Mouse (Mus musculus) neural tube, embryonic 14.5 days (tissue): Measurements from ENCODE around the gene Abhd12. TPM values are rescaled to one million over a fixed set of nuclear protein-coding genes. Genes with fewer than 3 reads are reported as not detected.

Experiments used
- ATAC-seq: fragments of 200-750 bp; cut with Nextera tagmentation; 2 replicates; pipeline ENCODE4 v1.8.0; 2017; ENCODE audit warnings: low read depth, mild to moderate bottlenecking, moderate TSS enrichment, moderate library complexity
- H3K27ac ChIP-seq: fragments of 300-500 bp; sonication (generic); 2 replicates; pipeline ENCODE4 v1.5.1; 2014; ENCODE audit warnings: low read depth, mild to moderate bottlenecking, control low read depth, low read length, moderate library complexity, mixed read lengths
- H3K27me3 ChIP-seq: fragments of 300-500 bp; sonication (generic); 2 replicates; pipeline ENCODE4 v1.6.1; 2014; ENCODE audit warnings: low read length; ENCODE audit not compliant: control insufficient read depth, insufficient read depth
- H3K36me3 ChIP-seq: fragments of 300-500 bp; sonication (generic); 2 replicates; pipeline ENCODE4 v1.6.1; 2014; ENCODE audit warnings: low read length, mixed read lengths; ENCODE audit not compliant: control insufficient read depth, insufficient read depth
- H3K4me1 ChIP-seq: fragments of 300-500 bp; sonication (generic); 2 replicates; pipeline ENCODE4 v1.6.1; 2014; ENCODE audit warnings: low read length; ENCODE audit not compliant: control insufficient read depth, insufficient read depth
- H3K4me2 ChIP-seq: fragments of 300-500 bp; sonication (generic); 2 replicates; pipeline ENCODE4 v1.6.1; 2014; ENCODE audit warnings: mild to moderate bottlenecking, low read depth, low read length, control low read depth
- H3K4me3 ChIP-seq: fragments of 300-500 bp; sonication (generic); 2 replicates; pipeline ENCODE4 v1.5.1; 2014; ENCODE audit warnings: low read depth, low read length, control low read depth, mixed read lengths
- H3K9ac ChIP-seq: fragments of 300-500 bp; sonication (generic); replicated peaks from 2 replicates; pipeline ENCODE4 v1.6.1; 2014; ENCODE audit warnings: low read depth, mild to moderate bottlenecking, control low read depth, low read length, mixed read lengths
- H3K9me3 ChIP-seq: fragments of 300-500 bp; sonication (generic); 2 replicates; pipeline ENCODE4 v1.6.1; 2016; ENCODE audit warnings: low read length; ENCODE audit not compliant: control insufficient read depth
- WGBS: fragments of 180-500 bp; shearing (Covaris S2); extraction: QIAGEN DNeasy Blood & Tissue Kit; methylation state at CpG from one replicate; pipeline ENCODE4 v1.1.7; 2014; 5-methylcytosine and 5-hydroxymethylcytosine counted together
- polyA plus RNA-seq: library from polyadenylated mRNA; unstranded; fragments of >200 nt; fragmentation: Nextera tagmentation; extraction: Ambion mirVana; gene quantifications from 2 replicates; pipeline ENCODE4 v1.2.1, GENCODE M21; 2014

Gene Abhd12
- polyA plus RNA-seq, 1 experiment from 2014 or later: 135 TPM

DNA sequence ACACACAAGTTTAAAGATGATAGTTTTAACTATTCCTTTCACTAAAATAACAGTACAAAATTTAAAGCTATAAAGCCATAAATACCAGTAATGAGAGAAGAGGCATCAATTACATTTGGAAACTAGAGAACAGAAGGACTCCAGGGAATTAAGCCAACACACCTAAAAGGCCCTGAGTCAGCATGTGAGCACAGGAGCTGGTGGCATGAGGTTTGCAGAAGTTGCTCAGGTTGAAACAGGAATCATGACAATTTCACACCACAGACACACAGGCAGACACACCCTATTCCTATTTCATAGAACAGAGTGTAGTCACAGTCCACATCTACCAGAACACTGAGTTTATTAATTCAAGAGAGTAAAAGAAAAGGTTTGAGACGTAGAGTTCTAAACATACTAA is 30.0 kb downstream of the Abhd12 start:
- 91% methylated on average over 1 of the region's 1 CpGs for WGBS
- no peak overlapping the region for H3K4me3 ChIP-seq

DNA sequence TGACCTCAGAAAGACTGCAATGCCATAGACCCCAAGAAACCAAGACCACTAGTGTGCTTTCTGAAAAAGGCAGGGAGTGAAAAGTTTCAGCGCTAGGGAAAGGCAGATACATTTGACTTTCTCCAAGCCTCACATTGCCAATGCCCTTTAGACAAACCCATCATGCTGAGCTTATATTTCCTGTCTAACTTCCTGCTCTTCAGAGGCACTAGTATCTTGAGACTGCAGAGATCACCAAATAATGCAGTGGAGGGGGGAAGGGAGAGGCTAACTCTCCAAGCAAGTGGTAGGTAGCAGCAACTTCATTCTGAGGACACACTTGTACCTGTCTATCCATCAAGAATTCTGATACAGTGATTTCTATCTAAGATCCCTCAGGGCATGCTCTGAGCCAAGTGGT is 35.1 kb downstream of the Abhd12 start:
- 97% methylated on average over 1 of the region's 1 CpGs for WGBS
- H3K27me3 ChIP-seq: no peaks in the 10 kb centered on the region
- no peaks in the 10 kb centered on the region for H3K36me3 ChIP-seq
- no peaks in the 10 kb centered on the region for H3K9me3 ChIP-seq
- H3K4me2 ChIP-seq: no peak overlapping the region
- no peak overlapping the region for H3K9ac ChIP-seq
- no peak for ATAC-seq
- no peak overlapping the region for H3K27ac ChIP-seq
- no peaks in the 10 kb centered on the region for H3K4me1 ChIP-seq
- H3K4me3 ChIP-seq: no peak overlapping the region

More for the DNA sequence above, 30.0 kb downstream of the Abhd12 start:
- Histone ChIP-seq H3K27ac (no peak overlapping the region), H3K4me1 (no peaks in the 10 kb centered on the region), H3K27me3 (no peaks in the 10 kb centered on the region), H3K9me3 (no peaks in the 10 kb centered on the region), H3K36me3 (no peaks in the 10 kb centered on the region), H3K4me2 (no peak overlapping the region), H3K9ac (no peak overlapping the region)
- ATAC-seq: no peak

DNA sequence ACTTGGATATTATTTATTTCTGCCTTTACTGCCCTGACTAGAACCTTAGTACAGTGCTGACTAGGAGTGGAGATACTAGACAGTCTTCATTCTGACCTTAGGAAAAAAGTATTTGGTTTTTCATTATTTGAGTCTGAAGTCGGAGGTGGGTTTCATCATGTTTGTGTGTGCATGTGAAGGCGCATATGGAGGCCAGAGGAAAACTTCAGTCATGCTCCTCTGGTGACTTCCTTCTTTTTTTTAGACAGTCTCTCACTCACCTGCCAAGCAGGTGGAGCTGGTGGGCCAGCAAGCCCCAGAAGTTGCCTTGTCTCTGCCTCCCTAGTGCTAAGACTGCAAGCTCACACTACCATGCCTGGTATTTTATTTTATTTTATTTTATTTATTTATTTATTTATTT is 37.5 kb downstream of the Abhd12 start:
- WGBS: 92% methylated on average over 2 of the region's 2 CpGs
- no peaks in the 10 kb centered on the region for H3K27me3 ChIP-seq
- H3K36me3 ChIP-seq: no peaks in the 10 kb centered on the region
- no peak for ATAC-seq
- H3K4me2 ChIP-seq: no peak overlapping the region
- no peak overlapping the region for H3K9ac ChIP-seq
- H3K9me3 ChIP-seq: no peaks in the 10 kb centered on the region
- H3K4me1 ChIP-seq: no peaks in the 10 kb centered on the region
- H3K4me3 ChIP-seq: no peak overlapping the region
- H3K27ac ChIP-seq: no peak overlapping the region

DNA sequence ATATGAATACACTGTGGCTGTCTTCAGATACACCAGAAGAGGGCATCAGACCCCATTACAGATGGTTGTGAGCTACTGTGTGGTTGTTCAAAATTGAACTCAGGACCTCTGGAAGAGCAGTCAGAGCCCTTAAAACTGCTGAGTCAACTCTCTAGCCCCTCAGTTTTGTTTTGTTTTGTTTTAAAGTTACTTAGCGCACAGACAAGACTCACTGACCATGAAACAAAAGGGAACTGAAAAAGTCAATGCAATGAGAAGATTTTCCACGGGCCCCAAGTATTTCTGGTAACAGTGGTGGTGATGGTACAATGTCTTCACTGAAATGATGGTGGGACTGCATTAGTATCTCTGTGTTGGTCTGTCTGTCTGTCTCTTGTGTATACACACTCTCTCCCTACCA is 43.4 kb downstream of the Abhd12 start:
- WGBS: 93% methylated on average over 2 of the region's 2 CpGs
- Histone ChIP-seq H3K4me2 (no peak overlapping the region), H3K4me3 (no peak overlapping the region), H3K9me3 (no peaks in the 10 kb centered on the region), H3K27me3 (no peaks in the 10 kb centered on the region), H3K27ac (no peak overlapping the region), H3K36me3 (no peaks in the 10 kb centered on the region), H3K9ac (no peak overlapping the region), H3K4me1 (no peaks in the 10 kb centered on the region)
- no peak for ATAC-seq

DNA sequence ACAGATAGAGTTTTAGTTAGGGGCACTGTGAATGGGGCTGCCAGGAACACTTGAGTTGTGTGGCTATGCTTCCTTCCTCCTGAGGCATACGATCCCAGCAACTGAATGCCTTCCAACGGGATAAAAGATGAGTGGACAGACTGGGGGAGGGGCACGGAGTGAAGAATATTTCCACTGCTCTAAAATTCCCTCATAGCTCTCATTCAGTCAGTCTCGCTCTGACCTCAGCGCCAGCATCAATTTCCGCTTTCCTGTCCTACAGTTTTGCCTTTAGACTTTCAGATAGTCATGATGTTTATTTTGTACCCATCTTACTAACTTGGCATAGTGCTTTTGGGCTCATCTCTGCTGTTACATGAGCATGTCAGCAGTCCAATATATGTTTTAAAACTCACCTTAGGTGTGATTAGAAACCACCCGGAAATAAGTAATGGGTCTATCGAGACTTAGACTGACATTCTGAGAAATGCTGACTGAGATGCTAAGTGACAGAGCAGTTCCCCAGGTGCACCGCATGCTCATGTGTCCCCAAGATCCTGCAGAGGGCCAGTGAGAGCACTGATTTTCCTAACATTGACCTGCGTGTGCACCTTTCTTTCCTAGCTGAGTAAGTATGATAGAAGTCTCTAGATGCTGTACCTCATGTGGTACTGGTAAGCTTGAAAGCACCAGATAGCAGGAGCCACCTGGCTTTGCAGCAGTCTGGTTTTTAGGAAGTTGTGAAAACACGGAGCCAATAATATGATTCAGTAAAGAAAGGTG is 44.7 kb downstream of the Abhd12 start:
- Histone ChIP-seq H3K4me2 (no peak overlapping the region), H3K9ac (no peak overlapping the region), H3K9me3 (no peaks in the 10 kb centered on the region), H3K27ac (no peak overlapping the region), H3K4me1 (no peaks in the 10 kb centered on the region), H3K36me3 (no peaks in the 10 kb centered on the region), H3K27me3 (no peaks in the 10 kb centered on the region), H3K4me3 (no peak overlapping the region)
- ATAC-seq: no peak
- 80% methylated on average over 11 of the region's 11 CpGs for WGBS

DNA sequence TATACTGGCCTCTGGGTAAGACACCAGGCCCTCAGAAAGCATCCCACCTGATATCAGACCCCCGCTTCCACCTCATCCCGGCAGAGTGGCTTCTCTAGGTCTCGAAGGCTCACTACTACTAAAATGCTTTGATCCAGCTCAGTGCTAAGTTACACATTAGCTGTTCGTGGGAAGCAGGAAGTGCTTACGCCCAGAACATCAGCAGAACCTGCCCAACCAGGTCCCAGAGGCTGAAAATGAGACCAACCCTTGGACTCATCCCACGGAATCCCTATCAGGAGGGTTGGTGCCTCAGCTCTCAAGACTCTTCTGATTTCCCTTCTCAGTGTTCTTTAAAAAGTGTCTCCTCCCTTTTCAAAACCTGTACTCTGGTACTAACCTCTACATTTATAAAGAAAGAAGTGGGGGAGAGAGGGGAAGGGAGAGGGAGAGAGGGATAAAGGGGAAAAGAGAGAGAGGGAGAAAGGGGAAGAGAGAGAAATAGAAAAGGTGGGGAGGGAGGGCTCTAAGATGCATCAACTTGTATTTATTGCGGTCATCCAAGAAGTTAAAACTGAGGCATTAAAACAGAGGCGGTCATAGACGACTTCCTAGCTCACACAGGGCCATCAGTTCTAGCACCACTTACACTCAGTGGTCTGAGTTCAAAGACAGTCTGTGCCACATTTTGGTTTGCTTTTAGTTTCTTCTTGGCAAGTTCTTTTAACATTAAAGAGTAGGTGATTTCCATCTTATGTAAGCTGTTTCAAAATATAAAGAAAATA is 45.6 kb downstream of the Abhd12 start:
- H3K36me3 ChIP-seq: no peaks in the 10 kb centered on the region
- H3K4me1 ChIP-seq: no peaks in the 10 kb centered on the region
- ATAC-seq: no peak
- H3K9me3 ChIP-seq: no peaks in the 10 kb centered on the region
- no peak overlapping the region for H3K9ac ChIP-seq
- no peak overlapping the region for H3K4me3 ChIP-seq
- 87% methylated on average over 9 of the region's 9 CpGs for WGBS
- H3K4me2 ChIP-seq: no peak overlapping the region
- H3K27ac ChIP-seq: no peak overlapping the region
- no peaks in the 10 kb centered on the region for H3K27me3 ChIP-seq

DNA sequence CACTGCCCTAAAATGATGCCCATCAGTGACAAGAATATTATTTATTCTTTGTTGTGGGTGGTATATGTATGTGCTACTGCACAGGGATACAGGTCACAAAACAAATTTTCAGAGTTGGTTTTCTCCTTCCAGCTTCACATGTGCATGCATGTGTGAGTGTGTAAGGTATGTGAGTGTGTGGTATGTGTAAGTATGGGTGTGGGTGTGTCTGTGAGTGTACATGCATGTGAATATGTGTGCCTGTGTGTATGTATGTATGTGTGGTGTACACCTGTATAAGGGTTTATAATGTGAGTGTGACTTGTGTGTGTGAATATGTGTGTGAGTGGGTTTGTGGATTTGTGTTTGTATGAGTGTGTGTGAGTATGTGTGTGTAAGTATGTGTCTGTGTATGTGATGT is 49.4 kb downstream of the Abhd12 start:
- Histone ChIP-seq H3K4me2 (no peak overlapping the region), H3K36me3 (no peaks in the 10 kb centered on the region), H3K9ac (no peak overlapping the region), H3K9me3 (no peaks in the 10 kb centered on the region), H3K27me3 (no peaks in the 10 kb centered on the region), H3K27ac (no peak overlapping the region), H3K4me1 (no peaks in the 10 kb centered on the region), H3K4me3 (no peak overlapping the region)
- no peak for ATAC-seq

DNA sequence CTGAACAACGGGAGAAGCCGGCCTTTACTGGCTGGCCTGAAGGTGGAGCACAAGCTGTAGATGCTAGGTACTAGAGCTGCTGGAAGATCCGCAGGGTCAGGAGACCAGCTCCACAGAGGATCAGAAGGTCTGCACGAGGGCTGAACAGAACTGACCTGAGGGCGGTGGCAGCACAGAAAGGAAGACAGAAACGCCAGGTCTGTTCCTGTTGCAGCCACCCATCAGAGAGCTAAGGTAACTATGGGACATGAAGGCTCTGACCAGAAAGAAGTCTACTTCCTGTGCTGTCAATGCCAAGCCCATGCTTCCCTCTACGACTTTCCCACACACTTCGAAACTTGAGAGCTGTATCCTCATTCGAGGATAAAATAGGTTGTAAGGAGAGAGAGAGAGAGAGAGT is 53.3 kb downstream of the Abhd12 start:
- WGBS: 87% methylated on average over 9 of the region's 9 CpGs
- no peak overlapping the region for H3K4me2 ChIP-seq
- no peaks in the 10 kb centered on the region for H3K27me3 ChIP-seq
- H3K4me1 ChIP-seq: no peaks in the 10 kb centered on the region; the same call in 1 of the 2 replicates
- H3K9me3 ChIP-seq: no peaks in the 10 kb centered on the region
- no peaks in the 10 kb centered on the region for H3K36me3 ChIP-seq
- H3K27ac ChIP-seq: no peak overlapping the region
- no peak overlapping the region for H3K4me3 ChIP-seq
- no peak for ATAC-seq
- no peak overlapping the region for H3K9ac ChIP-seq

DNA sequence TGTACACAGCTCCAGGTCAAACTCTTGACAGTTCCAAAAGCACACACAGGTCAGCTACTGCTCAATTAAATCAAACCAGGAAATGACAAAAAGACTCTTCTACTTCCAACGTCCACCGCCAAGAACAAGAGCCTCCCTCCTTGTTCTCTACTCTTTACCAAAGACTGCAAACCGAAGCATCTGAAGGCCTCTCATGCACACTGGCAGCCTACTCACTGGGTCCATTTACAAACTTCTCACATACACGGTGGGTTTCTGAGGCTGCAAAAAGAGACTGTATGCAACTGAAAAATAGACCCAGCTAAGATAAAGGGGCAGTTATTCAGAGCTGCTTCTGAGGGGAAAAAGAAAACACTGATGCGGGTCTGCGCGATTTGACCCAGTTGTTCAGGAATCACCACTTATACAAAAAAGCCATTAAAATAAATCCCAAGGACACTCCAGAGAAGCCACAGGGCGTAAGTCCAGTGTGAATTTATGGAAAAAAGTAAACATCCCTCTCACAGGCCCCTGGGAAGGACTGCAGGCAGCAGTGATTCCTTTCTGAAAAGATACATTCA is 57.0 kb downstream of the Abhd12 start:
- 59% methylated on average over 8 of the region's 8 CpGs for WGBS
- ATAC-seq: peak; percentile 33; the same call in 1 of the 2 replicates
- H3K27ac ChIP-seq: peak overlapping the region; percentile 18; the same call in 1 of the 2 replicates

More for the DNA sequence above, 57.0 kb downstream of the Abhd12 start:
- Histone ChIP-seq H3K4me1 (no peaks in the 10 kb centered on the region; the same call in 1 of the 2 replicates), H3K36me3 (no peaks in the 10 kb centered on the region), H3K9ac (no peak overlapping the region), H3K9me3 (no peaks in the 10 kb centered on the region), H3K4me2 (no peak overlapping the region), H3K4me3 (no peak overlapping the region), H3K27me3 (no peaks in the 10 kb centered on the region)
